Comparison of ENCODE assay signal across 20 mouse cellular contexts in genomic region chr8:78345705-78346104, GRCm38 (mm10).
DNase-seq lines count a peak whose midpoint lies in the region; ATAC-seq lines count a peak whose summit lies in the region.
"Had no signal": no experiment of that assay in that cellular context is flagged by ENCODE, and none has a peak within 500 bp of the region (broad histone marks: within the 10 kb centered on the region; RNA-seq: fewer than 3 reads in every experiment).

No protein-coding gene starts in this region.

- no peak overlapping the region for H3K4me3 ChIP-seq in heart, embryonic 12.5 days
- H3K4me3 ChIP-seq in forebrain, embryonic 12.5 days (replicated peaks) = no peak overlapping the region
- 0 out of 2 replicates have a peak overlapping the region, but pooled peaks have one; percentile 2 for H3K4me3 ChIP-seq in hindbrain, embryonic 15.5 days
- no peak overlapping the region for H3K4me3 ChIP-seq in midbrain, embryonic 15.5 days
- H3K4me3 ChIP-seq: liver, embryonic 15.5 days; megakaryocyte, embryonic 14.5 days had no signal

- H3K27ac ChIP-seq in heart, embryonic 12.5 days (ENCODE audit: poor library complexity, severe bottlenecking) = no peak overlapping the region
- peak overlapping the region; percentile 37; the same call in 1 of the 2 replicates for H3K27ac ChIP-seq in forebrain, embryonic 12.5 days
- H3K27ac ChIP-seq in hindbrain, embryonic 15.5 days (replicated peaks) = no peak overlapping the region
- 0 out of 2 replicates have a peak overlapping the region, but pooled peaks have one; percentile 20 for H3K27ac ChIP-seq in midbrain, embryonic 15.5 days
- H3K27ac ChIP-seq: kidney, postnatal 0 days; liver, embryonic 15.5 days had no signal

- no peaks in the 10 kb centered on the region for H3K36me3 ChIP-seq in heart, embryonic 12.5 days
- no peaks in the 10 kb centered on the region for H3K36me3 ChIP-seq in forebrain, embryonic 12.5 days (replicated peaks)
- H3K36me3 ChIP-seq in hindbrain, embryonic 15.5 days = no peaks in the 10 kb centered on the region
- H3K36me3 ChIP-seq in midbrain, embryonic 15.5 days (replicated peaks) = no peaks in the 10 kb centered on the region
- H3K36me3 ChIP-seq: liver, embryonic 15.5 days had no signal

- WGBS in heart, embryonic 12.5 days = 36% methylated on average over 7 of the region's 7 CpGs
- 26% methylated on average over 7 of the region's 7 CpGs for WGBS in forebrain, embryonic 12.5 days
- WGBS in hindbrain, embryonic 15.5 days = 33% methylated on average over 7 of the region's 7 CpGs
- WGBS in midbrain, embryonic 15.5 days = 38% methylated on average over 7 of the region's 7 CpGs

- H3K27me3 ChIP-seq in heart, embryonic 12.5 days (replicated peaks) = no peaks in the 10 kb centered on the region
- H3K27me3 ChIP-seq in forebrain, embryonic 12.5 days = peaks cover 18% of the 10 kb centered on the region
- H3K27me3 ChIP-seq in hindbrain, embryonic 15.5 days = no peaks in the 10 kb centered on the region
- H3K27me3 ChIP-seq in midbrain, embryonic 15.5 days (replicated peaks) = no peaks in the 10 kb centered on the region
- H3K27me3 ChIP-seq: CH12.LX; liver, embryonic 15.5 days; megakaryocyte, embryonic 14.5 days had no signal

- peak overlapping the region; percentile 31; the same call in 1 of the 2 replicates for H3K4me2 ChIP-seq in heart, embryonic 12.5 days
- H3K4me2 ChIP-seq in forebrain, embryonic 12.5 days = peak overlapping the region; percentile 10; the same call in 1 of the 2 replicates
- peak overlapping the region; percentile 42 for H3K4me2 ChIP-seq in hindbrain, embryonic 15.5 days
- peak overlapping the region; percentile 22 for H3K4me2 ChIP-seq in midbrain, embryonic 15.5 days
- H3K4me2 ChIP-seq: liver, embryonic 15.5 days had no signal

- H3K9me3 ChIP-seq in heart, embryonic 12.5 days (replicated peaks) = no peaks in the 10 kb centered on the region
- H3K9me3 ChIP-seq in forebrain, embryonic 12.5 days = no peaks in the 10 kb centered on the region
- H3K9me3 ChIP-seq in hindbrain, embryonic 15.5 days = no peaks in the 10 kb centered on the region
- H3K9me3 ChIP-seq in midbrain, embryonic 15.5 days = no peaks in the 10 kb centered on the region
- H3K9me3 ChIP-seq: liver, embryonic 15.5 days had no signal

- no peak for ATAC-seq in heart, embryonic 12.5 days (ENCODE audit: insufficient number of reproducible peaks, low FRiP score)
- peak; percentile 44 for ATAC-seq in forebrain, embryonic 12.5 days (ENCODE audit: low FRiP score)
- peak; percentile 46; the same call in 1 of the 2 replicates for ATAC-seq in hindbrain, embryonic 15.5 days (ENCODE audit: low FRiP score, low read depth)
- peak; percentile 50 for ATAC-seq in midbrain, embryonic 15.5 days (replicated peaks)
- ATAC-seq: intestine, embryonic 16.5 days had no signal

- H3K4me1 ChIP-seq in heart, embryonic 12.5 days (replicated peaks) = 0 out of 2 replicates have a peak, but pooled peaks cover 4% of the 10 kb centered on the region
- peaks cover 20% of the 10 kb centered on the region for H3K4me1 ChIP-seq in forebrain, embryonic 12.5 days
- 0 out of 2 replicates have a peak, but pooled peaks cover 9% of the 10 kb centered on the region for H3K4me1 ChIP-seq in hindbrain, embryonic 15.5 days (replicated peaks)
- H3K4me1 ChIP-seq in midbrain, embryonic 15.5 days = peaks cover 9% of the 10 kb centered on the region
- H3K4me1 ChIP-seq: liver, embryonic 15.5 days; megakaryocyte, embryonic 14.5 days had no signal

- no peak for DNase-seq in heart, postnatal 25 days (ENCODE audit: low spot score)
- no peak for DNase-seq in cerebellum, adult 9-11 months
- no peak for DNase-seq in urinary bladder, adult 2 months (ENCODE audit: low spot score)
- no peak for DNase-seq in gastrocnemius, adult 18-20 months (ENCODE audit: low spot score)
- DNase-seq: adrenal gland, adult 2 months; cerebellum, postnatal 36 days; gastrocnemius, postnatal 25 days; heart, postnatal 36 days; lung, postnatal 10 days; right cerebral cortex, postnatal 4 days; thymus, postnatal 36 days had no signal

- intact Hi-C loops in heart, postnatal 25 days (cut with DNase I) = no loop called here

- H3K9ac ChIP-seq in heart, embryonic 12.5 days = no peak overlapping the region
- H3K9ac ChIP-seq in forebrain, embryonic 12.5 days = no peak overlapping the region
- H3K9ac ChIP-seq in hindbrain, embryonic 15.5 days = no peak overlapping the region
- no peak overlapping the region for H3K9ac ChIP-seq in midbrain, embryonic 15.5 days
- H3K9ac ChIP-seq: liver, embryonic 15.5 days had no signal

Comparison
In these comparisons a context has a peak if more than half of its experiments do, and no peak if none do; other contexts are left out.
1. H3K27ac ChIP-seq: peak in forebrain, embryonic 12.5 days (single experiment) and midbrain, embryonic 15.5 days (single experiment); none in heart, embryonic 12.5 days (single experiment) and hindbrain, embryonic 15.5 days (single experiment).
2. Peak in every context shown above with its lines, with median percentiles within 50 percentile points of each other: H3K4me2 ChIP-seq.